Mouse (Mus musculus): ENCODE data around the gene Med28.

DNA sequence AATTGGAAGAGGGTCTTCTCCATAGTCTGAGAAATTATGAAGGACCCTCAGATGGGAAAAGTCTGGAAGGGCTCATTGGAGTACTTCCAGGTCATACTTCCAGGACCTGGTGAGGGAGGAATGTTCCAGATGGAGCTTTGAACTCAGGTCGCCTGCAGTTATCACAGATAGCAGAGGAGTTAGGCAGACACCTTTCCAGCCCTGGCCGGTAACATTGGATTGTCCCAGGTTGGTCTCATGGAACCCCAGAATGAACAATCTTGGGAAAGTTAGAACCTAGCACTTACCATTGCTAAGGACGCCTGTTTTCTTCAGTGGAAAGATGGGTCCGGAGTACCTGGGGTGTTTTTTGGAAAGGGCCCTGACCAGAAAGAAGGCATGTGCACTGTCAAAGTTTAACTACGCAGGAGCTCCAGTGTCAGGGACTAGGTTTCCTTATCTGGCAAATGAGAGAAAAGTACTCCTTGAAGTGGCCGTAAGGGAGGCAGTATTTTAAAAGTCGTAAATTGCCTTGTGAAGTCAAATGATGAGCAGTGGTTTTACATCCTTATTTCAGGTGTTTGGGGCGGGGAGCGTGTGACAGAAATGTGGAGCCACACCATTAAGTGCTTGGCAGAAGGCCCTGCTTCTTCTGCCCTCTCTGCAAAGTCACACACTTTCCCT lies 25.8 kb upstream of the Med28 start:
- no peak for TF ChIP-seq CTCF (conservative IDR thresholded peaks at IDR 0.05; ENCODE audit: low read length)
- no peak for TF ChIP-seq POU5F1 (IDR thresholded peaks at IDR 0.05; ENCODE audit: borderline replicate concordance, low read length)
- no peak for TF ChIP-seq NANOG (IDR thresholded peaks at IDR 0.05; ENCODE audit: borderline replicate concordance, low read length)

Measured in E14TG2a.4 (cell line).